Mouse (Mus musculus) liver, embryonic 11.5 days (tissue): Measurements from ENCODE around the gene Ermp1. TPM values are rescaled to one million over a fixed set of nuclear protein-coding genes. Genes with fewer than 3 reads are reported as not detected.

Experiments used
- ATAC-seq: fragments of 200-750 bp; cut with Nextera tagmentation; replicated peaks from 2 replicates; pipeline ENCODE4 v1.8.0; 2017; ENCODE audit warnings: moderate number of reproducible peaks, mild to moderate bottlenecking, moderate TSS enrichment, moderate library complexity; ENCODE audit not compliant: low FRiP score
- DNase-seq: peaks from one replicate; pipeline ENCODE4 v3.0.0-alpha.2; 2017; ENCODE audit warnings: low spot score
- H3K27ac ChIP-seq: fragments of 300-500 bp; sonication (generic); 2 replicates; pipeline ENCODE4 v1.5.1; 2014; ENCODE audit warnings: mild to moderate bottlenecking, low read depth, low read length, control low read depth
- H3K27me3 ChIP-seq: fragments of 300-500 bp; sonication (generic); replicated peaks from 2 replicates; pipeline ENCODE4 v1.6.1; 2014; ENCODE audit warnings: low read length, mixed read lengths; ENCODE audit not compliant: control insufficient read depth, insufficient read depth
- H3K36me3 ChIP-seq: fragments of 300-500 bp; sonication (generic); 2 replicates; pipeline ENCODE4 v1.6.1; 2014; ENCODE audit warnings: mild to moderate bottlenecking, low read length, moderate library complexity, mixed read lengths; ENCODE audit not compliant: control insufficient read depth, insufficient read depth
- H3K4me1 ChIP-seq: fragments of 300-500 bp; sonication (generic); replicated peaks from 2 replicates; pipeline ENCODE4 v1.6.1; 2014; ENCODE audit warnings: low read length, mixed read lengths; ENCODE audit not compliant: control insufficient read depth, insufficient read depth
- H3K4me2 ChIP-seq: fragments of 300-500 bp; sonication (generic); 2 replicates; pipeline ENCODE4 v1.6.1; 2014; ENCODE audit warnings: mild to moderate bottlenecking, control low read depth, moderate library complexity
- H3K4me3 ChIP-seq: fragments of 300-500 bp; sonication (generic); 2 replicates; pipeline ENCODE4 v1.5.1; 2014; ENCODE audit warnings: low read depth, low read length, control low read depth
- H3K9ac ChIP-seq: fragments of 300-500 bp; sonication (generic); 2 replicates; pipeline ENCODE4 v1.6.1; 2014; ENCODE audit warnings: low read depth, low read length, control low read depth
- H3K9me3 ChIP-seq: fragments of 300-500 bp; sonication (generic); 2 replicates; pipeline ENCODE4 v1.6.1; 2016; ENCODE audit warnings: low read length, inconsistent platforms, mixed read lengths; ENCODE audit not compliant: control insufficient read depth
- WGBS: fragments of 180-500 bp; shearing (Covaris S2); extraction: QIAGEN DNeasy Blood & Tissue Kit; methylation state at CpG from one replicate; pipeline ENCODE4 v1.1.7; 2014; 5-methylcytosine and 5-hydroxymethylcytosine counted together
- polyA plus RNA-seq: library from polyadenylated mRNA; unstranded; fragments of >200 nt; fragmentation: Nextera tagmentation; extraction: Ambion mirVana; gene quantifications from 2 replicates; pipeline ENCODE4 v1.2.1, GENCODE M21; 2014

The Ermp1 gene
- polyA plus RNA-seq, 1 experiment from 2014 or later: 15.9 TPM

DNA sequence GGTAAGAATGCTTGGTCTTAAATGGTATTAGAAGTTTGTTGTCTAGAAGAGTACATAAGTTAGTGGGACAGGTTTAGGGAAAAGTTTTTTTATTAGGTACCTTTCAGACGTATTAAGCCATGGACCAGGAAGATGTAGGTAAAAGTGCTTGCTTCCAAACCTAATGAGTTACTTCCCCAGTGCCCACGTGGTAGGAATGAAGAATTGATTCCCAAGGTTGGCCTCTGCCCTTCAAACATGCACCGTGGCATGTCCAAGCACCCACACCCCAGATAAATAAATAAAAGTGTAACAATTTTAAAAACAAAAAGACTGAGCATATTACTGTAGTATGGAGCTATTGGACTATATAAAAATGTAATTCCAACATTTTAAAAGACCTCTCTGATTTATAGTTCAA lies 85.6 kb downstream of the Ermp1 start:
- Histone ChIP-seq H3K9me3 (no peaks in the 10 kb centered on the region), H3K4me3 (no peak overlapping the region), H3K36me3 (no peaks in the 10 kb centered on the region; the same call in 1 of the 2 replicates), H3K27ac (no peak overlapping the region), H3K4me2 (no peak overlapping the region), H3K4me1 (no peaks in the 10 kb centered on the region), H3K27me3 (no peaks in the 10 kb centered on the region), H3K9ac (no peak overlapping the region)
- WGBS: 68% methylated on average over 3 of the region's 3 CpGs
- ATAC-seq (no peak), DNase-seq (no peak)

GRCm38 (mm10) chr19:29562166-29562565 lies 86.0 kb downstream of the Ermp1 start:
- no peaks in the 10 kb centered on the region; the same call in 1 of the 2 replicates for H3K36me3 ChIP-seq
- no peak overlapping the region for H3K27ac ChIP-seq
- no peaks in the 10 kb centered on the region for H3K27me3 ChIP-seq
- WGBS: 84% methylated on average over 4 of the region's 4 CpGs
- DNase-seq (no peak), ATAC-seq (no peak)
- H3K4me2 ChIP-seq: no peak overlapping the region
- H3K4me1 ChIP-seq: no peaks in the 10 kb centered on the region; the same call in 1 of the 2 replicates
- no peaks in the 10 kb centered on the region for H3K9me3 ChIP-seq
- H3K4me3 ChIP-seq: no peak overlapping the region
- H3K9ac ChIP-seq: no peak overlapping the region

Other genes with a start within 250 kb of the Ermp1 start
- not detected in 2 replicates for gene Pdcd1lg2, start 237.5 kb downstream of the Ermp1 start, polyA plus RNA-seq
- 7.6 and 8.0 TPM in 2 replicates for gene Ric1, start 126.1 kb downstream of the Ermp1 start, polyA plus RNA-seq
- not detected in 2 replicates for gene Mlana, start 49.4 kb upstream of the Ermp1 start, polyA plus RNA-seq
- gene 9930021J03Rik, start 157.6 kb upstream of the Ermp1 start, polyA plus RNA-seq: 4.0 and 5.2 TPM in 2 replicates
- gene Ranbp6, start 164.6 kb upstream of the Ermp1 start, polyA plus RNA-seq: 14.9 and 16.2 TPM in 2 replicates